Mouse (Mus musculus) liver, adult 2 months (tissue): Measurements from ENCODE around the gene Tmem63c. TPM values are rescaled to one million over a fixed set of nuclear protein-coding genes. Genes with fewer than 3 reads are reported as not detected.

ENCODE experiments used
- DNase-seq: peaks from one replicate; pipeline ENCODE4 v3.0.0-alpha.2; 2011; ENCODE audit warnings: low read depth, low spot score; ENCODE audit errors: extremely low read depth
- H3K27ac ChIP-seq: fragments of 200-500 bp; replicated peaks from 2 replicates; pipeline ENCODE4 v1.5.1; 2012; ENCODE audit warnings: low read depth, mild to moderate bottlenecking, control low read depth, inconsistent platforms, low read length; ENCODE audit not compliant: insufficient read depth
- H3K27me3 ChIP-seq: fragments of 200-500 bp; 2 replicates; pipeline ENCODE4 v1.6.1; 2012; ENCODE audit warnings: mild to moderate bottlenecking, moderate library complexity, low read length, inconsistent platforms; ENCODE audit not compliant: control insufficient read depth, insufficient read depth
- H3K36me3 ChIP-seq: fragments of 200-500 bp; 2 replicates; pipeline ENCODE4 v1.6.1; 2012; ENCODE audit warnings: low read length, inconsistent platforms; ENCODE audit not compliant: control insufficient read depth, insufficient read depth
- H3K4me1 ChIP-seq: fragments of 200-500 bp; 2 replicates; pipeline ENCODE4 v1.6.1; 2011; ENCODE audit warnings: low read length; ENCODE audit not compliant: control insufficient read depth, insufficient read depth
- H3K4me3 ChIP-seq: fragments of 200-500 bp; 2 replicates; pipeline ENCODE4 v1.5.1; 2011; ENCODE audit warnings: low read depth, mild to moderate bottlenecking, control low read depth, low read length, moderate library complexity; ENCODE audit not compliant: insufficient read depth
- H3K79me2 ChIP-seq: fragments of 200-500 bp; 2 replicates; pipeline ENCODE4 v1.6.1; 2012; ENCODE audit warnings: inconsistent platforms, mild to moderate bottlenecking, low read length, moderate library complexity; ENCODE audit not compliant: control insufficient read depth, insufficient read depth
- H3K9ac ChIP-seq: fragments of 200-500 bp; 2 replicates; pipeline ENCODE4 v1.6.1; 2012; ENCODE audit warnings: low read depth, mild to moderate bottlenecking, control low read depth, inconsistent platforms, low read length
- CTCF ChIP-seq: fragments of 200-500 bp; IDR thresholded peaks from 2 replicates; pipeline ENCODE4 v1.5.1; 2011; ENCODE audit warnings: low read depth, low read length, control low read depth
- POLR2A ChIP-seq: fragments of 200-500 bp; IDR thresholded peaks from 2 replicates; pipeline ENCODE4 v1.6.1; 2011; ENCODE audit warnings: low read length, control low read depth; ENCODE audit not compliant: insufficient read depth; ENCODE audit errors: extremely low read depth
- WGBS: fragments of 180-500 bp; shearing (Covaris S2); methylation state at CpG from one replicate; pipeline ENCODE4 v1.1.7; 2018; 5-methylcytosine and 5-hydroxymethylcytosine counted together
- polyA plus RNA-seq: library from polyadenylated mRNA; depleted of rRNA; stranded (reverse); fragments of >200 nt; gene quantifications from 2 replicates; pipeline ENCODE4 v1.2.3, GENCODE M21; 2012; rRNA removed
- total RNA-seq: library from RNA; depleted of rRNA; stranded (reverse); fragments of >200 nt; gene quantifications from 2 replicates; pipeline ENCODE4 v1.2.3, GENCODE M21; 2014; rRNA removed

Tmem63c gene
- not detected in 2 replicates for total RNA-seq
- polyA plus RNA-seq: not detected in 2 replicates

GRCm38 (mm10) chr12:87021040-87021439 lies at the start of gene Tmem63c:
Tmem63c (plus strand) TSS chr12:87021340.
- H3K27ac ChIP-seq: no peak within 1 kb of the TSS
- TF ChIP-seq POLR2A: no peak
- WGBS: 70% methylated on average over 6 of the region's 6 CpGs
- DNase-seq: no peak
- no peaks in the 10 kb centered on the region for H3K36me3 ChIP-seq
- H3K79me2 ChIP-seq: no peaks in the 10 kb centered on the region
- no peaks in the 10 kb centered on the region for H3K4me1 ChIP-seq
- no peak within 1 kb of the TSS for H3K4me3 ChIP-seq
- no peaks in the 10 kb centered on the region; the same call in 1 of the 2 replicates for H3K27me3 ChIP-seq
- no peak within 1 kb of the TSS for H3K9ac ChIP-seq

- H3K79me2 ChIP-seq: no peaks in the 10 kb centered on the region
- TF ChIP-seq POLR2A (no peak), CTCF (no peak)
- no peak for DNase-seq
- no peak overlapping the region for H3K27ac ChIP-seq
- no peak overlapping the region for H3K9ac ChIP-seq
- no peak overlapping the region for H3K4me3 ChIP-seq
- H3K4me1 ChIP-seq: 0 out of 2 replicates have a peak, but pooled peaks cover 3% of the 10 kb centered on the region
- 15% methylated on average over 7 of the region's 7 CpGs for WGBS
- H3K27me3 ChIP-seq: no peaks in the 10 kb centered on the region
- H3K36me3 ChIP-seq: no peaks in the 10 kb centered on the region
Observed at GRCm38 (mm10) chr12:86973216-86973615, 47.9 kb upstream of the Tmem63c start.

- H3K4me3 ChIP-seq: no peak overlapping the region
- 0 out of 2 replicates have a peak, but pooled peaks cover 3% of the 10 kb centered on the region for H3K4me1 ChIP-seq
- no peaks in the 10 kb centered on the region for H3K27me3 ChIP-seq
- H3K9ac ChIP-seq: no peak overlapping the region
- TF ChIP-seq POLR2A (no peak), CTCF (no peak)
- 52% methylated on average over 8 of the region's 8 CpGs for WGBS
- H3K79me2 ChIP-seq: no peaks in the 10 kb centered on the region
- no peaks in the 10 kb centered on the region for H3K36me3 ChIP-seq
- no peak overlapping the region for H3K27ac ChIP-seq
- DNase-seq: no peak
Observed at GRCm38 (mm10) chr12:86973706-86974105, 47.4 kb upstream of the Tmem63c start.

- Histone ChIP-seq H3K9ac (no peak overlapping the region), H3K27ac (no peak overlapping the region), H3K79me2 (no peaks in the 10 kb centered on the region), H3K4me3 (peak overlapping the region; percentile 25; the same call in 1 of the 2 replicates), H3K4me1 (0 out of 2 replicates have a peak, but pooled peaks cover 3% of the 10 kb centered on the region), H3K36me3 (no peaks in the 10 kb centered on the region), H3K27me3 (no peaks in the 10 kb centered on the region)
- WGBS: 12% methylated on average over 40 of the region's 40 CpGs
- DNase-seq: no peak
- TF ChIP-seq CTCF (peak; percentile 86), POLR2A (no peak)
Observed at GRCm38 (mm10) chr12:86974387-86975288, 46.5 kb upstream of the Tmem63c start.

- Histone ChIP-seq H3K9ac (no peak overlapping the region), H3K79me2 (no peaks in the 10 kb centered on the region), H3K4me1 (0 out of 2 replicates have a peak, but pooled peaks cover 3% of the 10 kb centered on the region), H3K36me3 (no peaks in the 10 kb centered on the region), H3K27ac (no peak overlapping the region), H3K4me3 (no peak overlapping the region), H3K27me3 (no peaks in the 10 kb centered on the region)
- no peak for DNase-seq
- no peak for TF ChIP-seq CTCF
- no peak for TF ChIP-seq POLR2A
- 74% methylated on average over 10 of the region's 10 CpGs for WGBS
Observed at GRCm38 (mm10) chr12:86975761-86976160, 45.4 kb upstream of the Tmem63c start.
